Mouse (Mus musculus): ENCODE results near the gene Gm49721.
"Not testable (repeated sequence)": the region's sequence is repeated elsewhere in the genome, so short reads cannot be mapped to it uniquely, and the experiment has no call there.

Gm49721 gene

GRCm38 (mm10) chr17:6978287-6979248 is at the start of gene Gm49721:
Gm49721 (plus strand) TSS chr17:6978904.
- not testable (repeated sequence) for DNase-seq (ENCODE audit: low read depth, low spot score)

DNA sequence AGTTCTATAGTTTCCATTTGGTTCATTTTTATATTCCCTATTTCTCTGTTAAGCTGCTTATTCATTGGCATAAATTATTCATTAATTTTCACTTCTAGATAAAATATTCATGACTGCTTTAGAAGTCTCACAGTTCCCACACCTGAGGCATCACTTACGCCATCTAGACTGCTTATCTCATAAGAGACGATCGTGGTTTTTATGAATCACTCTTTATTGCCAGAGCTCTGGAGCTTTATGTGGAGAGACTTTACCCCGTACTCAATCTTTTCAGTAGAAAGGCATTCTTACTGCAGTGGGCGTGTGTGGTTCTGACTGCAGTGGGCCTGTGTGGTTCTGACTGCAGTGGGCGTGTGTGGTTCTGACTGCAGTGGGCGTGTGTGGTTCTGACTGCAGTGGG is 47.1 kb upstream of the Gm49721 start:
- DNase-seq (ENCODE audit: low read depth, low spot score), result not testable (repeated sequence)

DNA sequence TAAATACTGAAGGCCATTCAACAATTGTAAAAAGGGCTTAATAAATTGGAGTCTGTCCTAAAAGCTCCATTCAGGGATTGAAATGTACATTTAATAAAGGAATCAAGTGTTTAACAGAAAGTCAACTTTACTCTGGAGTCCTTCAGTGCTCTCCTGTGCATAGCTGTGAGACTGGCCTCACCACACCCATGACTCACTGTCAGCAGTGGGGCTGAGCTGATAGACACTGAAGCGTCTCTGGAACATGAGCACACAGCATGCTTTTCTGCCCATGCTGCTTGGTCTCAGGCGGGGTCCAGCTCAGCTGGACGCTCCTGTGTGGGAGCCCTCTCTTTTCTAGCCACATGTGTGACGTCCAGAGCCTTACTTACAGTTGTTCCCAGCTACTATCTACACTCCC is 36.1 kb upstream of the Gm49721 start:
- not testable (repeated sequence) for DNase-seq (ENCODE audit: low read depth, low spot score)

DNA sequence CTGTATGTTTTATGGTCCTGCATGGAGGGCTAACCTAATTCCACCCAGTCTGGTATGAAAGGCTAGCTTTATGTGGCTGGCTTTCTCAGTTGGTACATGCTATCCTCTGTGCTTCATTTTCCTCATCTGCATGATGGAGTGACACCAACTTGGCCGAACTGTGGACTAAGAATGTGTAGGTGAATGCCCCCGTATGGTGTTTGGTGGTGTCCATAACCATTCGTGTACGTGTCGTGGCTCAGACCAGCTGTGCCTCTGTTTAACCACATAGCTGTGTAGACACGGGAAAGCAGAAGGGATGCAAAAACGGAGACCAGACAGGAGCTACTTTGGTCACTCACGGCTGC is 31.1 kb upstream of the Gm49721 start:
- DNase-seq (ENCODE audit: low read depth, low spot score), result not testable (repeated sequence)

DNA sequence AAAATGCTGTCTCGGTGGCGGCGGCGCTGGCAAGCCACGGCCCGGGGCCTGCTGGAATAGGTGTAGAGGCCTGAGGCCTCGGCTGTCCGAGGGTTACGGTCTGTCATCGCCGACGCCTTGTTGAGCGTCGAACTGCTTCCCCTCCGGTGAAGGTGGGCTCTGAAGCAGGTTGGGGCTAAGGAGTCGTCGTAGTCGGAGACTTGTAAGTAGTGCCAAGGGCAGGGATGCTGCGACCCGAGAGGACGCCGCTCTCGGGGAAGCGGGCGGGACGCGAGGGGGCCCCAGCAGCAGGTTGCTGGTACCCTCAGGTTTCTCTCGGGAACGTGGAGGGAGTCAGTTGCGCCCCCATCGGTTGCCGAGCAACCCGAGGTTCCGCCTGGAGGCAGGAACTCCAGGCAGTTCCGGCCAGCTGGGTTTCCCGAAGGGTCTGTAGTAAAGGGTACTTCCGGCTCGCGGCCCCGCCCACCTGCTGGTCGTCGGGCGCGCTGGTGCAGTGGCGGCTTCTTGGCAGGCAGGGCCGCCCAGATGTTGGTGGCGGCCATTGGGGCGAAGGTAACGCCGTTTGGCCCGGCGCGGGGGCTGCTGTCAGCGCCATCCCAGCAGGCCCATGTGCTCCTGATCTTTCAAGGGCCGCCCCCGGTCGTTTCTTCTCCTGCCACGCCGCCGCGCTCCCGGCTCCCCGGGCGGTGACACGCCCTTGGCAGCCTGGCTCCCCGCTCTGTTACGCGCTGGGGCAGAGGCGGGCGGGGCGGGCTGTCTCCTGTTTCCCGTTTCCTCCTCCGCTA is 30.5 kb upstream of the Gm49721 start, which contains the start of gene Rsph3b:
Rsph3b (minus strand) TSS at position 699 of the 785 bp plus-strand sequence.
- peak; percentile 52 for DNase-seq (ENCODE audit: low read depth, low spot score)

GRCm38 (mm10) chr17:6948769-6949228 is 29.9 kb upstream of the Gm49721 start:
- DNase-seq (ENCODE audit: low read depth, low spot score), result not testable (repeated sequence)

DNA sequence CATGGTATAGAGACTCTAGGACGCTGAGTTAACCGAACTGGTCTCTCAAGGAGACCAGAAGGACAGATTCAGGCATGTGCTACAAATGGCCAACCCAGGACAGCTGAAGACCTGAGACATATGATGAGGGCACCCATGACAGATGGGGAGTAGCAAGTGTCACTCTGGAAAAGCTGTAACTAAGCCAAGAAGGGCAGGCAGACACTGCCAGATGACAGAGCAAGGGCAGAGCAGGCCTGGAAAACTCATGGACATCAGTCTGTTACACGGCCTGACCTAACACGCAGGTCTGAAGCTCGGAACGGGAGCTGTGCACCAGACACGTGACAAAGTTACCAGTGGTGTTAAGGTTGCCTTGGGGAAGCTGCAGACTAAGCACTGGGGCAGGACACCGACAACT is 19.8 kb upstream of the Gm49721 start:
- not testable (repeated sequence) for DNase-seq (ENCODE audit: low read depth, low spot score)

DNA sequence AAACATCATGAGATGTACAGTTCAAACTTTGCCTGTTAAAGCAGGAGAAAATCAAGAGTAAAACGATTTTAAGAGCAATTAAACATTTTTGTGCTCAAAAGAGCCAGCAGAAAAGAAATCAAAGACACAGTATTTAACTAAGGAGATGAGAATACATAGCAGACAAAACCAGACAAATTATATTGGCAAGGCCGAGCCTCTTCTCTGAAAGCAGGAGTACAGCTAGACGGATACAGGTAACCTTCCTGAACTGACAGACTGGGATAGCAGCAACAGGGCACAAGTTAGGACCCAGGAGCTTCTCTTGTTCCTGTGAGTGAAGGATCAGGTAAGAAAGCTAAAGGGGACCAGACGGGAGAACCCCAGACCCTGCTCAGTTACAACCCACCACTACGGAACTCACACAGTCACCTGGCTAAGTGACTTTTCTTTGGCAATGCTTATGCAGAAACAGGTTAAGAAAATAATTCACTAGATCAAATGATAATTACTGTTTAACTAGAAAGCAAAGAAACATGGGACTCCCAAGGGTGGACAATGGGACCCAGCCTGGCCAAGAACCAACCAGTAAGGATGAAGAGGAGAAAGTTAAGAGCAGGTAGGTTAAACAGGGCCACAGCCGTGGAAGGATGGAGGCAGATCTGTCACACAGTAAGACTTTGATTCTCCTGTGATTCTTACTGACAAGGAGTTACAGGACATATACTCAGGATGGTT is 19.0 kb upstream of the Gm49721 start:
- DNase-seq (ENCODE audit: low read depth, low spot score), result not testable (repeated sequence)

DNA sequence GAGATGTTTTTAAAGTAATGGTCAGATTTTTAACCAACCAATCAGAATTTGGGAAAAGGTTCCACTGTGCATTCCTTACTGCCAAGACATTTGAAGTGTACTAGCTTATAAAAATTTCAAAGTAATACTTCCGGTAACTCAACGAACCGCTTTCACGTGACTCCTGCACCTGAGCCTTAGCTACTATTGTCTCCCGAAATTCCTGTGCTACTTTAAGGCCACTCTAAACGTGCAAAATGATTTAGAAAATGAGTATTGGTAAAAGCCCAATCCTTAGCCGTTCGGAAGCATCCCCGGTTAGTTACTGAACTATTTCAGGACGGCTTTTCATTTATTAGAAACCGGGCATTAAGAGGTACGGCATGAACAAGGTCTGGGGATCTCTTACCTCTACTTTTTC is 18.4 kb upstream of the Gm49721 start:
- DNase-seq (ENCODE audit: low read depth, low spot score), result not testable (repeated sequence)

DNA sequence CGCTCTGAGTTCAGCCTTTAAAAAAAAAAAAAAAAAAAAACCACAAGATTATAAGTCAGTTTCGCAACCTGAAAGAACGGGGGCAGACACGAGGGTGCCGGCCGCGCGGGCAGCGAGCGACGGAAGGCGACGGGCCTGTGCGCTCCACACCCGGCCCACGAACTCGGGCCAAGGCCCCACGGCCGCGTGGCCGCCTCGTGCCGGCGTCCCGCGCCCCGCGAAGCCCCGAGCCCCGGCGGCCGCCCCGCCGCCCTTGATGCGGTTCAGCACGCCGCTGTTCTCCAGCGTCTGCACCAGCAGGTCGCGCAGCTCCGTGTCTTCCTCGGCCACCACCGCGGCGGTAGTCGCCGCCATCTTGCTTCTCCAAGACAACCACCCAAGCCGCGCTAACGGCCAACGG is 17.9 kb upstream of the Gm49721 start, which contains the start of gene Tagap1:
Tagap1 (minus strand) TSS at position 381 of the 400 bp plus-strand sequence.
- not testable (repeated sequence) for DNase-seq (ENCODE audit: low read depth, low spot score)

DNA sequence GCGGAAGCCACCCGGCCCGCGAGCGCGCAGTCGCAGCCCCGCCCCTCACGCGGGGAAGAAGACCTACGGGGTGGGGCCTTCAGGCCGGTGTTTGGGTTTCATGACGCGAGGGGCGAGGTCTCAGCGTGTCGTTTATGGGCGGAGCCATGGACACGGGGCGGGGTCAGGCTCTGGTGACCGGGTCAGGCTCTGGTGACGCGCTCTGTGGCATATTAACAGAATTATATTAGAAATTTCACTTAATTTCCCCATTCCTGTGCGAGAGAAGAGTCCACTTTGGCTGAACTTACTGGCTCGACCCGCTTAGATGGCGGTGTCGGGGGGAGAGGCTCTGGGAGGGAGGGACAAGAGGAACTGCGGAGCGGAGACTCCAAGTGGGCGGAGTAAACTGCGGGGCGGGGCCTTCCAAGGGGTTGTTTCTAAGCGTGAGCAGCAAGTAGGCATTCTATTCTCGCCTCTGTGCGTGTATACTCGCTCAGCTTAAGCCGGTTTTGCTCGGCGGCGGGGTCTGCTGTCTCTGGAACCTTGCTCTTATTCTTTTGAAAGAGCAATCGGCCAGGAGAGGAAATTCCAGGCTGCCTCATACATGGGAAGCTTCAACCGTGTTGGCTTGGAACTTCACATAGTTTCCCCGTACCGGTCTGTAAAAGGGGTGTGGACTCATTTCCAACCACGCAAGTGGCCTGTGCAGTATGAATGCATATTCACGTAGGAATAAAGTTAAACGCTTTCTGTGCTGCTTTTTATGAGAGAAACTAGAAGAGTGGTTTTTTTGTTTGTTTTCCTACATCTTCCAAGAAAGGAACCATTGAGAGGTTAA is 17.3 kb upstream of the Gm49721 start:
- DNase-seq (ENCODE audit: low read depth, low spot score), result not testable (repeated sequence)

DNA sequence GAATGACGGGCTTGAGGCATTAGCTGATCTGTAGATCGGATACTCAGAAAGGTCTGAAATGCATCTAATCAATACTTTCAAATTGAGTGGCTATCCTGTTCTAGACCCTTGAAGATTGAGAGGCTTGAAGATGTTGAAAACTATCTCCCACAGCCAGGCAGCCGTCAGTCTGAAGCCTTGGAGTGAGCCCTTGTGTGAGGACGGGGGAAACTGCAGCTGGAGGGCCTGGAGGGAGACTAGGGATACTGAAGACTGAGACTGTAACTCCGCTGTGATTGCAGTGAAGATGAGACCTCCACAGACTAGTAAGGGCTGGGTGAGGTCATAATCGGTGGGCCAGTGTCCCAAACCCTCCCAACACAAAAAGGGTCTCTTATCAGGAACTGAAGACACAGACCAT is 16.4 kb upstream of the Gm49721 start:
- not testable (repeated sequence) for DNase-seq (ENCODE audit: low read depth, low spot score)

- not testable (repeated sequence) for DNase-seq (ENCODE audit: low read depth, low spot score)
Measured at GRCm38 (mm10) chr17:6962936-6963335, 15.8 kb upstream of the Gm49721 start.

DNA sequence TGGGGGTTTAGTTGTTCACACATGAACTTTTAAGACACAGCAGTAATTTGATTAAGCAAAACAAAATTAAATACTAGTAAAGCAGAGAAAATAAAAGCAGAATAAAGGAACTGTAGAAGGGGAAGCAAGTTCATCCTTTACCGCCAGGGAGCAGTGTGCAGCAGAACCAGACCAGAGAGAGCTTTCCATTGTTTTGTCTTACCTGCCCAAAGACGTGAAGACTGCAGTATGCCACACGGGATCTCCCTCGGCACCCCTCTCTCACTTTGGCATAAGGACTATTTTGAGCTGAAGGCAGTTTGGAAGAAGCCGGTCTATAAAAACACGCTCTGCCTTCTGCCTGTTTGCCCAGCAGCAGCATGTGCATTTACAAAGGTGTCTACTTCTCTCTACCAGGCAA is 13.3 kb upstream of the Gm49721 start:
- DNase-seq (ENCODE audit: low read depth, low spot score), result not testable (repeated sequence)

GRCm38 (mm10) chr17:6967673-6968072 is 11.0 kb upstream of the Gm49721 start:
- DNase-seq (ENCODE audit: low read depth, low spot score), result not testable (repeated sequence)

DNA sequence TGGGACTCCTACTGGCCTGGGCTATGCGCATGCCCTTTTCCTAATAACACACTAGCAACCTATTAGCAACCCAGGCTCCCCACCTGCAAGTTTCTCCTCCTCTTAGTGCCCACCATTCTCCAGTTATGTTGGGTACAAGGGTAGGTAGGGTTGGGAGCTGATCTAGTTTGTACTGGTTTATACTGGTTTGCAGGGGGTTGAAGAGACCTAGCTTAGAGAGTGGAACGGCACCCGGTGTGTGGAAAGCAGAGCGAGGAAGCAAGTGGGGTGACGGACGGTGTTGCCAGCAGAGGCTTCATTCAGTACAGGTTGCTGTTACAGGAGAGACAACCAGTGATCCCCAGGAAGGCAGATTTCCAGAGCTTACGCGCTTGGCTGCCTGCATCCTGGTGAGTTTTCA is 8.4 kb upstream of the Gm49721 start, which contains the start of gene Rnaset2b:
Rnaset2b (plus strand) TSS at position 301 of the 400 bp plus-strand sequence.
- DNase-seq (ENCODE audit: low read depth, low spot score), result not testable (repeated sequence)

DNA sequence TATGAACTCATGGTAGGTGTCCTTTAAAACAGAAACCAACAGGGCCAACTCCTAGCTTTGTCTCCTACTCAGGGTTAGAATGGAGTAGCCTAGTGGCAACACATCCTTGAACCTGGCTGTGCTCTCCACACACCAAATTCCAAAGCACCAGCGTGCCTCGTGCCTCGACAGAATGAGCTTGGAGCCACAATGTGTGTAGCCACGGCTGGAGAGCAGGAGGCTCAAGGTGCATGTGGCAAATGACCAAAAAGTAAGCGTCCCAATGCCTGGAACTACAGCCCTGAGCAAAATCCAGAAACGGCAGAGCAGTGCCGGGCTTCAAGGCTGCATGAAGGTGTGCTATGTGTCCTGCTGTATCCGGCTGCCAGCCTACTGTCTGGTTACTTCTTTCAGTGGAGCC is 7.5 kb upstream of the Gm49721 start:
- not testable (repeated sequence) for DNase-seq (ENCODE audit: low read depth, low spot score)

- DNase-seq (ENCODE audit: low read depth, low spot score), result not testable (repeated sequence)
Measured at GRCm38 (mm10) chr17:6972836-6973396, 5.8 kb upstream of the Gm49721 start.

DNA sequence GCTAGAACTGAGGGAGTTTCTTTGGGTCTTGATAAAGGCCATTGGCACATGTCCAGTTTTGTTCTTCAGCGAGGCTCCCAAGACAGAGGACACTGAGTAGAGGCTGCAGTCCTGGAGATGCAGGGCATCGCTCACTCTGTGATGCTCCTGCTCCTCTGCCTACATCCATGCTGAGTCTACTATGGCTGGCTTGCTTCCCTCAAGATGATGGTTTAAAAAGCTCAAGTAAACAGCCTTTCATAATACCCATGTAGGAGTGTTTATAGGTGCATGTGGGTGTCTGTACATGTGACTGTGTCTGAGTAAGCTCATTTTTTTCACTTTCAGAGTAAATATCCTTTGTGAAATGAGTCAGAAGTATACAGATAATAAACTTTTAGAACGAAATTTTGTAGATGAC is 3.7 kb upstream of the Gm49721 start:
- not testable (repeated sequence) for DNase-seq (ENCODE audit: low read depth, low spot score)

DNA sequence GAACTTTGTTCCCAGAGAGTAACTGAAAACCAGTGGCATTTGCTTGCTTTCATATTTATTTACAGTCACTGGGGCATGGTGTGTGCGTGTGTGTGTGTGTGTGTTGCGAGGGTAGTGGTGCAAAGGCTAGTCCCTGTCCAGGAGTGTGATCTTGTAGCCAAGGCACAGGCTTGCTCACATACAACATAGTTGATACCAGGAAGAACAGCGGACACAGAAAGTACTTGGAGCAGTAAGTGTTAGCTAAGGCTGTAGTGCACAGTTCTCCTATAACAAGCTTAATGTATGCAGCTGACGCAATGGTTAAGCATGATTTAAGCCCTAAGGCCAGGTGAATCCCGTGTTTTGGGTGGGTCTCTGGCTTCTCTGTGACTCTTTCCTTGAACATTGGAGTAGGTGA is 676 bp downstream of the Gm49721 start:
- DNase-seq (ENCODE audit: low read depth, low spot score), result not testable (repeated sequence)
